Mouse (Mus musculus): ENCODE measurements at regions not wholly inside any gene's neighbourhood (a gene's known extent, or its start where the extent isn't known, plus 50 kb on each side); places are given as distances from the start of the nearest gene placed in this dataset.

DNA sequence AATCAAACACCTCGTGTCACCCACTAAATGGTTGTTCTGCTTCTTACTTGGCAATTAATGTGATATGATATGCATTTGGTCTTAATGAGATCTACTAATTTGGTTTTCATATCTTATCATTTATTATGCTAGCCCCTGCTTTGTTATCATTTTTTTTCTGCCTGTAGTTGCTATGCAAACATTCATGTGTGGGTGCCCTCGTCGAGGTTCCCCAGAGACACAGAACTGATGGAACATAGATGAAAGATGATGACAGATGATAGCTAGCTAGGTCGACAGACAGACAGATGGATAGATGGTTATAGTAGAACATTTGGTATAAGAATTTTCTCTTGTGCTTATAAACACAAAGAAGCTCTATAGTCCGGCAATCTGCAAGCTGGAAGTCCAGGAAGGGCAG lies 252.1 kb downstream of the CK137956 start:
- TF ChIP-seq CTCF (IDR thresholded peaks at IDR 0.05; ENCODE audit: low read depth) (no peak), EP300 (IDR thresholded peaks at IDR 0.05; ENCODE audit: low read depth) (no peak)
